Mouse (Mus musculus): ENCODE measurements around the gene Aak1. TPM values are rescaled to one million over a fixed set of nuclear protein-coding genes. Genes with fewer than 3 reads are reported as not detected.
A peak's percentile ranks its signal among the peaks of the same experiment; 100 is the strongest.

Gene Aak1
- total and polyA plus RNA-seq, 3 experiments: 2.8 to 21.0 (median 7.1) TPM

GRCm38 (mm10) chr6:86899053-86899452 is 49.7 kb downstream of the Aak1 start:
- Histone ChIP-seq H3K4me1 (ENCODE audit: control insufficient read depth in 1 of 2, insufficient read depth in 2 of 2) (peaks cover 4 to 26% of the 10 kb centered on the region in 2 experiments), H3K27ac (ENCODE audit: insufficient read depth, low read depth) (no peak overlapping the region), H3K4me2 (ENCODE audit: insufficient read depth, low read depth, poor library complexity, severe bottlenecking) (no peak overlapping the region), H3K4me3 (replicated peaks in 1 of 3; ENCODE audit: low read depth in 2 of 3, low read length in 2 of 3, poor library complexity in 1 of 3) (no peak overlapping the region), H3K9ac (ENCODE audit: insufficient read depth, low read depth) (no peak overlapping the region), H3K36me3 (replicated peaks in 1 of 2; ENCODE audit: control insufficient read depth in 1 of 2, insufficient read depth in 1 of 2, low read length in 1 of 2) (peaks cover 0 to 17% of the 10 kb centered on the region in 2 experiments), H3K79me2 (replicated peaks; ENCODE audit: control insufficient read depth, extremely low read depth, insufficient read depth, poor library complexity, severe bottlenecking) (no peaks in the 10 kb centered on the region), H3K27me3 (replicated peaks) (no peaks in the 10 kb centered on the region), H3K9me3 (replicated peaks; ENCODE audit: low read length) (no peaks in the 10 kb centered on the region)
- TF ChIP-seq E2F4 (IDR thresholded peaks at IDR 0.05; ENCODE audit: insufficient replicate concordance, low read depth, low read length) (no peak), USF1 (IDR thresholded peaks at IDR 0.05; ENCODE audit: low read depth, low read length) (no peak), BHLHE40 (IDR thresholded peaks at IDR 0.05; ENCODE audit: low read depth, low read length) (no peak), PAX5 (IDR thresholded peaks at IDR 0.05; ENCODE audit: low read length) (no peak)
- in situ Hi-C loops (cut with MboI; ENCODE audit: low pct_ligation_motif_present, low pct_unique_long_range_greater_than_20kb, low sequenced_read_pairs) (no loop called here), dilution Hi-C loops (cut with MboI; ENCODE audit: extremely low pct_ligation_motif_present, extremely low pct_unique_long_range_greater_than_20kb, low sequenced_read_pairs) (no loop called here)
- no peak for DNase-seq (ENCODE audit: extremely low read depth)

- no peaks in the 10 kb centered on the region for H3K79me2 ChIP-seq (replicated peaks; ENCODE audit: control insufficient read depth, extremely low read depth, insufficient read depth, poor library complexity, severe bottlenecking)
- H3K27ac ChIP-seq (ENCODE audit: insufficient read depth, low read depth): no peak overlapping the region
- dilution Hi-C loops (cut with MboI; ENCODE audit: extremely low pct_ligation_motif_present, extremely low pct_unique_long_range_greater_than_20kb, low sequenced_read_pairs): no loop called here
- peak; percentile 44 for DNase-seq (ENCODE audit: extremely low read depth)
- in situ Hi-C loops (cut with MboI; ENCODE audit: low pct_ligation_motif_present, low pct_unique_long_range_greater_than_20kb, low sequenced_read_pairs): no loop called here
- no peak overlapping the region; the same call in 1 of the 2 replicates for H3K4me2 ChIP-seq (ENCODE audit: insufficient read depth, low read depth, poor library complexity, severe bottlenecking)
- no peaks in the 10 kb centered on the region for H3K9me3 ChIP-seq (replicated peaks; ENCODE audit: low read length)
- H3K4me3 ChIP-seq (replicated peaks in 1 of 3; ENCODE audit: low read depth in 2 of 3, low read length in 2 of 3, poor library complexity in 1 of 3): no peak overlapping the region
- peaks cover 0 to 11% of the 10 kb centered on the region in 2 experiments for H3K36me3 ChIP-seq (replicated peaks in 1 of 2; ENCODE audit: control insufficient read depth in 1 of 2, insufficient read depth in 1 of 2, low read length in 1 of 2)
- TF ChIP-seq ZNF384 (IDR thresholded peaks at IDR 0.05; ENCODE audit: low read depth, low read length): peak; percentile 13; the same call in 1 of the 2 replicates
- no peak for TF ChIP-seq JUND (conservative IDR thresholded peaks at IDR 0.05; ENCODE audit: low read depth, low read length)
- TF ChIP-seq RAD21 (IDR thresholded peaks at IDR 0.05; ENCODE audit: low read depth, low read length): no peak
- TF ChIP-seq ETS1 (conservative IDR thresholded peaks at IDR 0.05; ENCODE audit: low read depth, low read length): 0 out of 2 replicates have a peak, but pooled peaks have one; percentile 10
- no peaks in the 10 kb centered on the region for H3K27me3 ChIP-seq (replicated peaks)
- H3K4me1 ChIP-seq (ENCODE audit: control insufficient read depth in 1 of 2, insufficient read depth in 2 of 2): peaks cover 4 to 26% of the 10 kb centered on the region in 2 experiments
- no peak overlapping the region for H3K9ac ChIP-seq (ENCODE audit: insufficient read depth, low read depth)
Observed at GRCm38 (mm10) chr6:86899965-86900364, 50.6 kb downstream of the Aak1 start.

- DNase-seq (ENCODE audit: extremely low read depth): peak; percentile 17
- Histone ChIP-seq H3K9me3 (replicated peaks; ENCODE audit: low read length) (no peaks in the 10 kb centered on the region), H3K79me2 (replicated peaks; ENCODE audit: control insufficient read depth, extremely low read depth, insufficient read depth, poor library complexity, severe bottlenecking) (no peaks in the 10 kb centered on the region), H3K36me3 (replicated peaks in 1 of 2; ENCODE audit: control insufficient read depth in 1 of 2, insufficient read depth in 1 of 2, low read length in 1 of 2) (peaks cover 0 to 13% of the 10 kb centered on the region in 2 experiments), H3K9ac (ENCODE audit: insufficient read depth, low read depth) (no peak overlapping the region), H3K27me3 (replicated peaks) (no peaks in the 10 kb centered on the region), H3K4me2 (ENCODE audit: insufficient read depth, low read depth, poor library complexity, severe bottlenecking) (no peak overlapping the region), H3K27ac (ENCODE audit: insufficient read depth, low read depth) (no peak overlapping the region), H3K4me1 (ENCODE audit: control insufficient read depth in 1 of 2, insufficient read depth in 2 of 2) (peaks cover 4 to 26% of the 10 kb centered on the region in 2 experiments), H3K4me3 (replicated peaks in 1 of 3; ENCODE audit: low read depth in 2 of 3, low read length in 2 of 3, poor library complexity in 1 of 3) (no peak overlapping the region)
- in situ Hi-C loops (cut with MboI; ENCODE audit: low pct_ligation_motif_present, low pct_unique_long_range_greater_than_20kb, low sequenced_read_pairs) (no loop called here), dilution Hi-C loops (cut with MboI; ENCODE audit: extremely low pct_ligation_motif_present, extremely low pct_unique_long_range_greater_than_20kb, low sequenced_read_pairs) (no loop called here)
- TF ChIP-seq JUN (IDR thresholded peaks at IDR 0.05; ENCODE audit: insufficient read depth, low read depth, low read length) (no peak), MYC (IDR thresholded peaks at IDR 0.05; ENCODE audit: low read depth, low read length) (no peak), ZMIZ1 (IDR thresholded peaks at IDR 0.05; ENCODE audit: low read depth, low read length) (no peak), EP300 (IDR thresholded peaks at IDR 0.05; ENCODE audit: low read length) (no peak), SIN3A (IDR thresholded peaks at IDR 0.05; ENCODE audit: low read length) (no peak), NELFE (IDR thresholded peaks at IDR 0.05; ENCODE audit: low read depth, low read length) (no peak), POLR2AphosphoS2 (IDR thresholded peaks at IDR 0.05; ENCODE audit: low read depth, low read length) (no peak), USF2 (conservative IDR thresholded peaks at IDR 0.05; ENCODE audit: low read depth, low read length) (no peak), ZC3H11A (IDR thresholded peaks at IDR 0.05; ENCODE audit: low read depth, low read length) (no peak), GABPA (IDR thresholded peaks at IDR 0.05; ENCODE audit: insufficient replicate concordance, low read depth, low read length) (no peak)
Observed at GRCm38 (mm10) chr6:86900546-86900945, 51.2 kb downstream of the Aak1 start.
